ENCODE assay signal across 8 mouse cellular contexts in genomic region chr16:32812888-32813361, GRCm38 (mm10). TPM values are rescaled to one million over a fixed set of nuclear protein-coding genes. Genes with fewer than 3 reads are reported as not detected.
A peak's percentile ranks its signal among the peaks of the same experiment; 100 is the strongest.
DNase-seq lines count a peak whose midpoint lies in the region; ATAC-seq and TF ChIP-seq lines count a peak whose summit lies in the region.

No protein-coding gene starts in this region.

- no peak overlapping the region for H3K9ac ChIP-seq in hindbrain, embryonic 16.5 days (ENCODE audit: low read depth, low read length)

- peak; percentile 80 for TF ChIP-seq CTCF in left cerebral cortex, adult 2 months (IDR thresholded peaks at IDR 0.05)

- intact Hi-C loops in left cerebral cortex, adult 2 months (cut with DNase I): loop anchor here (5.0 to 10.0 kb wide), 3 partner anchors 74 to 342 kb away; no protein-coding TSS in a partner anchor

- no peak overlapping the region for H3K4me3 ChIP-seq in hindbrain, embryonic 16.5 days (ENCODE audit: low read length)
- H3K4me3 ChIP-seq in left cerebral cortex, adult 2 months: no peak overlapping the region

- H3K27ac ChIP-seq in hindbrain, embryonic 16.5 days (ENCODE audit: low read depth, low read length): no peak overlapping the region
- H3K27ac ChIP-seq in left cerebral cortex, adult 2 months: no peak overlapping the region

- H3K4me2 ChIP-seq in hindbrain, embryonic 16.5 days (ENCODE audit: low read length): 0 out of 2 replicates have a peak overlapping the region, but pooled peaks have one; percentile 37

- peak; percentile 44; the same call in 1 of the 2 replicates for ATAC-seq in hindbrain, embryonic 16.5 days
- ATAC-seq in megakaryocyte, adult 5-6 weeks (ENCODE audit: poor library complexity, severe bottlenecking): peak; percentile 79

- DNase-seq in WW6 (ENCODE audit: low read depth, low spot score): peak; percentile 70
- peak; percentile 85 to 94 for DNase-seq in cerebellum, postnatal 14 days
- DNase-seq in frontal cortex, postnatal 25 days (ENCODE audit: low spot score in 2 of 2): peak; percentile 64 to 78
- DNase-seq in left cerebral cortex, adult 2 months (ENCODE audit: extremely low spot score in 1 of 2, low spot score in 2 of 2): peak; percentile 77 to 81
- DNase-seq in right cerebral cortex, adult 2 months (ENCODE audit: low spot score in 2 of 2): peak; percentile 86 to 90
- DNase-seq in urinary bladder, postnatal 10 days (ENCODE audit: low spot score): peak; percentile 73

- H3K4me1 ChIP-seq in hindbrain, embryonic 16.5 days (ENCODE audit: control insufficient read depth, insufficient read depth, low read depth, low read length): peaks cover 3% of the 10 kb centered on the region; the same call in 1 of the 2 replicates

- H3K36me3 ChIP-seq in hindbrain, embryonic 16.5 days (ENCODE audit: control insufficient read depth, insufficient read depth, low read length): no peaks in the 10 kb centered on the region

- 2% methylated on average over 9 of the region's 9 CpGs for WGBS in hindbrain, embryonic 16.5 days

- no peaks in the 10 kb centered on the region for H3K27me3 ChIP-seq in hindbrain, embryonic 16.5 days (replicated peaks; ENCODE audit: control insufficient read depth, insufficient read depth, low read length)

- H3K9me3 ChIP-seq in hindbrain, embryonic 16.5 days (ENCODE audit: control insufficient read depth, low read length): no peaks in the 10 kb centered on the region

RNA-seq across cellular contexts. Expression of gene Smbd1, which starts 2.6 kb away (rescaled TPM):
- polyA plus RNA-seq in hindbrain, embryonic 16.5 days (2015; fragmentation: Nextera tagmentation; extraction: Ambion mirVana): not detected in 2 replicates
- not detected for total RNA-seq in left cerebral cortex, adult 2 months (2021)
- not detected in 2 replicates for total RNA-seq in megakaryocyte, adult 5-6 weeks (2015)
- total RNA-seq in megakaryocyte, adult 5-6 weeks (2017): not detected in 2 replicates

RNA-seq across cellular contexts. Expression of gene Muc20, which starts 15.7 kb away (rescaled TPM):
- not detected in 2 replicates for polyA plus RNA-seq in hindbrain, embryonic 16.5 days (2015; fragmentation: Nextera tagmentation; extraction: Ambion mirVana)
- total RNA-seq in left cerebral cortex, adult 2 months (2021): not detected
- 0.87 and 2.0 TPM in 2 replicates for total RNA-seq in megakaryocyte, adult 5-6 weeks (2015)
- total RNA-seq in megakaryocyte, adult 5-6 weeks (2017): 0.29 TPM in 1 of 2 replicates, not detected in the other
